Mouse (Mus musculus) intestine, embryonic 16.5 days (tissue): ENCODE results near the gene Heatr1. TPM values are rescaled to one million over a fixed set of nuclear protein-coding genes. Genes with fewer than 3 reads are reported as not detected.

ENCODE experiments used
- ATAC-seq: fragments of 200-750 bp; cut with Nextera tagmentation; 2 replicates; pipeline ENCODE4 v1.8.0; 2017; ENCODE audit warnings: moderate TSS enrichment, moderate library complexity
- H3K27ac ChIP-seq: fragments of 300-500 bp; sonication (generic); 2 replicates; pipeline ENCODE4 v1.5.1; 2014; ENCODE audit warnings: mild to moderate bottlenecking, low read length
- H3K27me3 ChIP-seq: fragments of 300-500 bp; sonication (generic); replicated peaks from 2 replicates; pipeline ENCODE4 v1.6.1; 2014; ENCODE audit warnings: low read length, control low read depth, mixed read lengths; ENCODE audit not compliant: control insufficient read depth, insufficient read depth
- H3K36me3 ChIP-seq: fragments of 300-500 bp; sonication (generic); 2 replicates; pipeline ENCODE4 v1.6.1; 2014; ENCODE audit warnings: low read length, control low read depth; ENCODE audit not compliant: control insufficient read depth, insufficient read depth
- H3K4me1 ChIP-seq: fragments of 300-500 bp; sonication (generic); 2 replicates; pipeline ENCODE4 v1.6.1; 2014; ENCODE audit warnings: low read length, control low read depth, mixed read lengths; ENCODE audit not compliant: control insufficient read depth, insufficient read depth
- H3K4me2 ChIP-seq: fragments of 300-500 bp; sonication (generic); 2 replicates; pipeline ENCODE4 v1.6.1; 2014; ENCODE audit warnings: low read depth, low read length, control low read depth
- H3K4me3 ChIP-seq: fragments of 300-500 bp; sonication (generic); 2 replicates; pipeline ENCODE4 v1.5.1; 2014; ENCODE audit warnings: mild to moderate bottlenecking, low read length
- H3K9ac ChIP-seq: fragments of 300-500 bp; sonication (generic); 2 replicates; pipeline ENCODE4 v1.6.1; 2014; ENCODE audit warnings: low read depth, low read length
- H3K9me3 ChIP-seq: fragments of 300-500 bp; sonication (generic); 2 replicates; pipeline ENCODE4 v1.6.1; 2016; ENCODE audit warnings: low read length, control low read depth; ENCODE audit not compliant: control insufficient read depth
- WGBS: fragments of 180-500 bp; shearing (Covaris S2); extraction: QIAGEN DNeasy Blood & Tissue Kit; methylation state at CpG from one replicate; pipeline ENCODE4 v1.1.7; 2014; 5-methylcytosine and 5-hydroxymethylcytosine counted together
- polyA plus RNA-seq: library from polyadenylated mRNA; unstranded; fragments of >200 nt; fragmentation: Nextera tagmentation; extraction: Ambion mirVana; gene quantifications from 2 replicates; pipeline ENCODE4 v1.2.1, GENCODE M21; 2015

Heatr1 gene
- 10.8 and 11.2 TPM in 2 replicates for polyA plus RNA-seq

GRCm38 (mm10) chr13:12394609-12395505 is at the start of gene Heatr1:
Gene Heatr1 (plus strand): TSS chr13:12395027.
- H3K36me3 ChIP-seq, result no peaks in the 10 kb centered on the region
- ATAC-seq, result peak; percentile 97
- H3K4me1 ChIP-seq, result peaks cover 4% of the 10 kb centered on the region; the same call in 1 of the 2 replicates
- peak within 1 kb of the TSS; percentile 45; the same call in 1 of the 2 replicates for H3K27ac ChIP-seq
- under 1% methylated on average over 43 of the region's 43 CpGs for WGBS
- peak within 1 kb of the TSS; percentile 91 for H3K4me2 ChIP-seq
- peak within 1 kb of the TSS; percentile 73 for H3K9ac ChIP-seq
- peak within 1 kb of the TSS; percentile 92 for H3K4me3 ChIP-seq
- H3K9me3 ChIP-seq, result no peaks in the 10 kb centered on the region
- H3K27me3 ChIP-seq, result no peaks in the 10 kb centered on the region

GRCm38 (mm10) chr13:12346837-12347236 is 48.0 kb upstream of the Heatr1 start:
- H3K27me3 ChIP-seq, result no peaks in the 10 kb centered on the region
- no peaks in the 10 kb centered on the region for H3K36me3 ChIP-seq
- H3K4me1 ChIP-seq, result no peaks in the 10 kb centered on the region
- no peak overlapping the region for H3K4me2 ChIP-seq
- no peak overlapping the region for H3K4me3 ChIP-seq
- H3K27ac ChIP-seq, result no peak overlapping the region
- H3K9ac ChIP-seq, result no peak overlapping the region
- WGBS, result 84% methylated on average over 3 of the region's 3 CpGs
- ATAC-seq, result no peak
- H3K9me3 ChIP-seq, result no peaks in the 10 kb centered on the region

DNA sequence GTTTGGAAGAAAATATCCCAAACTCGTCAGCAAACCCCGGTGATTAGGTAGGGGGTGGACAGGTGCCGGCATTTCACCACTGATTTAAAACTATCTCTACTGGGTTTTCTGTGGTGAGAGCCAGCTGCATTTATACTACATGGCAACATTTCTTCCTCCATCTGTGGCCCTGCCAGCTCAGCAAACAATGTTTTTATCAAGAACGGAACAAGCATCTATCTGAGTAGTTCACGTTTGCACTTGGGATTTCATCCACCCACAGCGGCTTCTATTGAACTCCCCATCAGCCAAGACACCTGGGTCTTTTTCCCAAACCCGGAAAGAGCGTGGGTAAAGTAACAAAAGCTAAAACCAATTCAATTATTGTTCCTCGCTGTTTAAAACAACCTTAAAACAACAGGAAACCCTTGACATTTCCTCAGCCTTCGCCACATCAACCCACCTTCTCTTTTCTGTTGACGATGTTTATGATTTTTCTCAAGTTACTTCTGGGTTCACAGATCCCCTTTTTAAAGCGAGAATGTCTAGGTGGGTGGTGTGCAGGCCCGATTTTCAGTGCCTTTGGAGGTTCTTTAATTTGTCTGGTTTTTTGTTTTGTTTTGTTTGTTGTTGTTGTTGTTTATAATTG is 45.5 kb upstream of the Heatr1 start:
- Histone ChIP-seq H3K9me3 (no peaks in the 10 kb centered on the region), H3K36me3 (no peaks in the 10 kb centered on the region), H3K4me2 (no peak overlapping the region), H3K27ac (no peak overlapping the region), H3K9ac (no peak overlapping the region), H3K27me3 (no peaks in the 10 kb centered on the region), H3K4me3 (no peak overlapping the region), H3K4me1 (no peaks in the 10 kb centered on the region)
- ATAC-seq, result no peak
- 72% methylated on average over 13 of the region's 13 CpGs for WGBS

GRCm38 (mm10) chr13:12356184-12356583 is 38.6 kb upstream of the Heatr1 start:
- no peaks in the 10 kb centered on the region for H3K4me1 ChIP-seq
- H3K27ac ChIP-seq, result no peak overlapping the region
- no peak overlapping the region for H3K4me3 ChIP-seq
- H3K9ac ChIP-seq, result no peak overlapping the region
- WGBS, result 68% methylated on average over 4 of the region's 4 CpGs
- H3K4me2 ChIP-seq, result no peak overlapping the region
- no peaks in the 10 kb centered on the region for H3K9me3 ChIP-seq
- H3K36me3 ChIP-seq, result no peaks in the 10 kb centered on the region
- ATAC-seq, result no peak
- H3K27me3 ChIP-seq, result no peaks in the 10 kb centered on the region

- H3K9ac ChIP-seq, result no peak overlapping the region
- ATAC-seq, result no peak
Observed at GRCm38 (mm10) chr13:12357554-12357953, 37.3 kb upstream of the Heatr1 start.

DNA sequence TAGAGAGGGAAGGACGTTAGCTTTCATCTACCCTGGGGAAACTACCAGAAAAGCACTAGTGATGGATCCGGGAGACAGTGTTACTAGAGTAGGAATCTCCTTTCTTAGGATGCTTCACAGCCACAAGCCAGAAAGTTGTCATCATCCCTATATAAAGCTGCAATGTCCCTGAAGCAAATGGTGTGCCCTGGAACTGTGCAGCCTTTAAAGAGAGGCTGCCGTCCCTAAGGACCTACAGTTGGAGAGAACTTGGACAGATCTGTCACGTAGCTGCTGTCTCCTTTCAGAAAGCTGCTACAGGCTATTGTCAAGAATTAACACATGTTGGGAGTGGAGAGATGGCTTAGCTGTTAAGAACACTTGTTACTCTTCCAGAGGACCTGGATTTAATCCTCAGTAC is 33.3 kb upstream of the Heatr1 start:
- no peak for ATAC-seq
- no peaks in the 10 kb centered on the region for H3K27me3 ChIP-seq
- 74% methylated on average over 4 of the region's 4 CpGs for WGBS
- H3K9me3 ChIP-seq, result no peaks in the 10 kb centered on the region
- no peaks in the 10 kb centered on the region for H3K4me1 ChIP-seq
- no peak overlapping the region for H3K9ac ChIP-seq
- no peaks in the 10 kb centered on the region for H3K36me3 ChIP-seq
- no peak overlapping the region for H3K27ac ChIP-seq
- no peak overlapping the region for H3K4me3 ChIP-seq
- no peak overlapping the region for H3K4me2 ChIP-seq

More at GRCm38 (mm10) chr13:12357554-12357953, 37.3 kb upstream of the Heatr1 start:
- H3K4me2 ChIP-seq, result no peak overlapping the region
- no peak overlapping the region for H3K27ac ChIP-seq
- no peaks in the 10 kb centered on the region for H3K4me1 ChIP-seq
- WGBS, result 84% methylated on average over 5 of the region's 5 CpGs
- no peaks in the 10 kb centered on the region for H3K36me3 ChIP-seq
- no peaks in the 10 kb centered on the region for H3K9me3 ChIP-seq
- H3K27me3 ChIP-seq, result no peaks in the 10 kb centered on the region
- H3K4me3 ChIP-seq, result no peak overlapping the region

GRCm38 (mm10) chr13:12369041-12369621 is 25.7 kb upstream of the Heatr1 start:
- no peak overlapping the region for H3K4me2 ChIP-seq
- peaks cover 3% of the 10 kb centered on the region; the same call in 1 of the 2 replicates for H3K4me1 ChIP-seq
- no peaks in the 10 kb centered on the region for H3K9me3 ChIP-seq
- no peaks in the 10 kb centered on the region for H3K36me3 ChIP-seq
- no peak overlapping the region for H3K4me3 ChIP-seq
- no peak overlapping the region for H3K9ac ChIP-seq
- WGBS, result 44% methylated on average over 8 of the region's 8 CpGs
- no peak overlapping the region for H3K27ac ChIP-seq
- H3K27me3 ChIP-seq, result no peaks in the 10 kb centered on the region
- no peak for ATAC-seq

GRCm38 (mm10) chr13:12369930-12370329 is 24.9 kb upstream of the Heatr1 start:
- H3K4me1 ChIP-seq, result peaks cover 3% of the 10 kb centered on the region; the same call in 1 of the 2 replicates
- 87% methylated on average over 11 of the region's 11 CpGs for WGBS
- H3K36me3 ChIP-seq, result no peaks in the 10 kb centered on the region
- no peak for ATAC-seq
- H3K9me3 ChIP-seq, result no peaks in the 10 kb centered on the region
- H3K4me2 ChIP-seq, result no peak overlapping the region
- H3K27ac ChIP-seq, result no peak overlapping the region
- H3K9ac ChIP-seq, result no peak overlapping the region
- no peak overlapping the region for H3K4me3 ChIP-seq
- no peaks in the 10 kb centered on the region for H3K27me3 ChIP-seq

- no peak overlapping the region for H3K4me3 ChIP-seq
- H3K27me3 ChIP-seq, result no peaks in the 10 kb centered on the region
- H3K4me2 ChIP-seq, result no peak overlapping the region
- no peak for ATAC-seq
- H3K27ac ChIP-seq, result no peak overlapping the region
- WGBS, result 66% methylated on average over 3 of the region's 3 CpGs
- H3K36me3 ChIP-seq, result no peaks in the 10 kb centered on the region
- no peaks in the 10 kb centered on the region for H3K9me3 ChIP-seq
- peaks cover 3% of the 10 kb centered on the region; the same call in 1 of the 2 replicates for H3K4me1 ChIP-seq
- no peak overlapping the region for H3K9ac ChIP-seq
Observed at GRCm38 (mm10) chr13:12372755-12373154, 22.1 kb upstream of the Heatr1 start.
